Mouse (Mus musculus): ENCODE data around the gene Ocln.

- TF ChIP-seq GATA1 (IDR thresholded peaks at IDR 0.05; ENCODE audit: low read length) (no peak), TAL1 (IDR thresholded peaks at IDR 0.05; ENCODE audit: low read length) (no peak)
Measured at GRCm38 (mm10) chr13:100524896-100525295, 27.6 kb downstream of the Ocln start.

Data from erythroblast, embryonic 14.5 days (primary cell).